Mouse (Mus musculus) lung, adult 2 months (tissue): ENCODE measurements around the gene Cda.

Source experiments
- CTCF ChIP-seq: fragments of 200-500 bp; IDR thresholded peaks from 2 replicates; pipeline ENCODE4 v1.5.1; 2011; ENCODE audit warnings: mild to moderate bottlenecking, low read length, control low read depth; ENCODE audit not compliant: insufficient read depth
- POLR2A ChIP-seq: fragments of 200-500 bp; IDR thresholded peaks from 2 replicates; pipeline ENCODE4 v1.6.1; 2011; ENCODE audit warnings: low read depth, mild to moderate bottlenecking, control low read depth, low read length, borderline replicate concordance; ENCODE audit errors: extremely low read depth

DNA sequence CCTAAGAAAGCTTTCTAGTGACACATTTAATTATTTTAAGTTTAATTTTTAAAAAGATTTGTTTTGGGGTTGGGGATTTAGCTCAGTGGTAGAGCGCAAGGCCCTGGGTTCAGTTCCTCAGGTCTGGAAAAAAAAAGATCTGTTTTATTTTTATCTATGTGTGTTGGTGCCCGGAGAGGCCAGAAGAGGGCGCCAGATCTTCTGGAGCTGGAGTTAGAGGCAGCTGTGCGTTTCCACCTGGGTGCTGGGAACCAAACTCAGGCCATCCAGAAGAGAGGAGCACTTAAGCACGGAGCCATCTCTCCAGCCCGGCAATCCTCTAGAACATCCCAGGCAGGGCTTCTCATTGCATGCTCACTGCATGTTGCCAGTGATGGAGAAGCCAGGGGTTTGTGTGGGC lies 51.4 kb downstream of the Cda start:
- TF ChIP-seq CTCF (0 out of 2 replicates have a peak, but pooled peaks have one; percentile 14), POLR2A (no peak)
